Mouse (Mus musculus): ENCODE results near the gene Ccdc71.

Gene Ccdc71

GRCm38 (mm10) chr9:108460319-108461178 is at the start of gene Ccdc71:
TSS of gene Ccdc71 (plus strand) at chr9:108460527.
- peak; percentile 90 to 94 for DNase-seq

- DNase-seq, result no peak
These were observed 48.9 kb upstream of the Ccdc71 start for GRCm38 (mm10) chr9:108411381-108411942.

- peak; percentile 19 to 31 for DNase-seq
These were observed 48.1 kb upstream of the Ccdc71 start for GRCm38 (mm10) chr9:108412221-108412620.

DNA sequence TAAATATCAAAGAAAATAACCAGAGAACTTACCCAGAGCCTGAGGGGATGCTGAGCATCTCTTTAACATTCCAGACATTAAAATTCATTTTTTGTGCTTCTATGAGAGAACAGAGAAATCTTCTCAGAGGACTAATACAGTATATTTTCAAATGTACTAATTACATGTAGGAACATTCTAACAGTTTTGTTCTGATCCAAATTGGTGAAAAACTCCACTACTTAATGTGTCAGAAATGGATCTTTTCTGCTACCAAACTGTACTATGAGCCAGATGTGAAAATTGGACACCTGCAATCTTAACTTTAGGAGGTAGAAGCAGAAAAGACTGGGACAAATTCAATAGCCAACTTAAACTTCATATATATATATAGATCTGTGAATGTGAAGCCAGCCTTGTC is 31.9 kb upstream of the Ccdc71 start, which contains the start of gene Ccdc36:
TSS of gene Ccdc36 (minus strand) at position 101 of the 400 bp plus-strand sequence.
- no peak for DNase-seq

DNA sequence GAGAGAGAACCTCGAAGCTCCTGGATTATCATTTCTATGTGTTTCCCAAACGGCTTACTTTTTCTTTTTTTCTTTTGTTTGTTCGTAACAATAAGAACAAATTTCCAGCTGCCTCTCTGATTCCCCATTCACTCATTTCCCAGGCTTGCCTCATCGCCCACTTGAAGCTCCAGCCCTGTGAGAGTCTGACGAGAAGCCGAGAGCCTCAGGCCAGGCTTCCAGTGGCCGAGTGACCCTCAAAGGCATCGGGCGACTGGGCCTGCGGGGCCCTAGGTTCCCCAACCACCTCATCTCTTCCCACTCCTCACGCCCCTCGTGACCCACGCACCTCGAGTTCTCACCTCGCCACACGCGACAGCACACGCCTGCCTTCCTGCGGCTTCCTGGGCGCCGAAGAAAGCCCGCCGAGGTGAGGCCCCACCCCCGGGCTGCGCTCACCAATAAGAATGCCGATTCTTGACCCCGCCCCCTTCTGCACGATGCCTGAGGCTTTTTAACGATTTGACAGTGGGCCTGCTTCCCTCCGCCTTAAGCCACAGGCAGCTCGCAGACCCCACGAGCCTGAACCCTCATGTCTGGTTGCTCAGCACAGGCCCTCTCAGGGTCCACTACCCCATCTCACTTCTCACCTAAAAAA is 28.8 kb upstream of the Ccdc71 start:
- peak; percentile 55 to 65 for DNase-seq

DNA sequence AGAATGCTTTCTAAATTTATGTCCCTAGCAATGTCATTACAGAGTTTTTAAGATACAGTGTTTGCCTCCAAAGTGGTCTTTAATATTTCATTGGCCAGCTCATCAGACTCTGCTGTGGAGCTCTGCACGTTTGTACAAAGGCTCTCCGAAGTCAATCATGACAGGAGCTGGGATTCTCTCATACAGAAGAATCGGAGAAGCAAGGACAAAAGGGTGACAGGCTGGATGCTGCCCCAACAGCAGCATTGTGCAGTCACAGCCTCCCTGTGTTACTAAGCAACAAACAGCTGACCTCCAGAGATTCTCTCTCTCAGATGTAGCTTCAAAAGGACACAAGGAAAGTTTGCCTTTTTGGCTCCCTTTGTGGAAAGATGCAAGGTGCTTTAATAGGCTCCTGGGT is 24.1 kb upstream of the Ccdc71 start, which contains the start of gene BC048562:
TSS of gene BC048562 (plus strand) at position 301 of the 400 bp plus-strand sequence.
- DNase-seq, result no peak

DNA sequence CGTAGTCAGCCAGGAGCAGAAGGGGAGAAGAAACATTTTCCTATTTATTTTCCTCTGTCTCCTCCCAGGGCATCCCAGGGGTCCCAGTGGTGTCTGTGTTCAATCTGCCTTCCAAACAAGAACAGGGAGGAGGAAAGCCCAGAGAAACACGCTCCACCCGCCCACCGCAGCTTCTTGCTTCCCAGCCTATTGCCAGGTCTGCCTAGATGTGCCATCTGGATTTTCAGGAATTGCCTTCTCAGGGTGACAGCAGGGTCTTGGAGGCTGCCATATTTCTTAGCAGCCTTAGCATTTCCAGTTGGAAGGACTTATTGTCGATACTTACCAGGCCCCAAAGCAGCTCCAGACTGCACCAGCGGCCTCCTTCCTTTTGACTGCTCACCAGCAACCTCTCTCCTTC is 21.2 kb upstream of the Ccdc71 start:
- no peak for DNase-seq

DNA sequence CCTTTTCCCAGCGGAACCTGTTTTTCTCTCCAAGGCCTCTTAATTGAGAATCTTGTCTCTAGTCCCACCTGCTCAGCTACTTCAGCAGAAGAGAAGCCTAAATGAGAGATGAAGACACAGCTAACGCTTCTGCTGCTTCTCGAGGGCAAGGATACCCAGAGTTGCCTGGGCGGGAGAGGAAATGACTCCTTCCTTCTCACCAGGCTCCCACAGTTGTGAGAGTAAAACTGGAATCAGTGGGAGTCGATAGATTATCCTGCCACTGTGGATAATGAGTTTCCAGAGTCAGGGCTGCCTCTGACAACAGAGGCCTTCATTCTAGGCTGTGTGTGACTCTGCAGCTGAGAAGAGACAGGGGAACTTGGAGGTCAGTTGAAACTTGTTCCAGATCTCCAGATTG is 19.8 kb upstream of the Ccdc71 start:
- no peak for DNase-seq

GRCm38 (mm10) chr9:108441236-108441919 is 18.9 kb upstream of the Ccdc71 start:
- DNase-seq, result no peak

GRCm38 (mm10) chr9:108445125-108445524 is 15.2 kb upstream of the Ccdc71 start:
- no peak for DNase-seq

DNA sequence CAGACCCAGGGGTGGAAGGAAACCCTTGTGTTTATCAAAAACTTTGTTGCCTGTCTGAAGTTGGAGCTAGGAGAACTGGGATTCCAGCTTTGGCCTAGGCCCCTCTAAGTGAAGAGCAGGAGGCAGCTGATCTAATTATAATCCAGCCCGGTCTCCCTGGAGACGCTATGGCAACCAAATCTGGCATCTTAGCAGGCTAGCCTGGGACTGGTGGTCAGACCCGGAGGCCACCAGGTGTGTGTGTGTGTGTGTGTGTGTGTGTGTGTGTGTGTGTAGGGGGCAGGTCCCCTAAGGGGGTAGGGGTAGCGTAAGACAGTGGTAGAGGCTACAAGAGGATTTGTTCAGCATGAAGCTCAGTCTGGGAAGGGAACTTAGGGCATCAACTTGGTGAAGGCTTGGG is 10.5 kb upstream of the Ccdc71 start:
- peak; percentile 60 to 68 for DNase-seq

DNA sequence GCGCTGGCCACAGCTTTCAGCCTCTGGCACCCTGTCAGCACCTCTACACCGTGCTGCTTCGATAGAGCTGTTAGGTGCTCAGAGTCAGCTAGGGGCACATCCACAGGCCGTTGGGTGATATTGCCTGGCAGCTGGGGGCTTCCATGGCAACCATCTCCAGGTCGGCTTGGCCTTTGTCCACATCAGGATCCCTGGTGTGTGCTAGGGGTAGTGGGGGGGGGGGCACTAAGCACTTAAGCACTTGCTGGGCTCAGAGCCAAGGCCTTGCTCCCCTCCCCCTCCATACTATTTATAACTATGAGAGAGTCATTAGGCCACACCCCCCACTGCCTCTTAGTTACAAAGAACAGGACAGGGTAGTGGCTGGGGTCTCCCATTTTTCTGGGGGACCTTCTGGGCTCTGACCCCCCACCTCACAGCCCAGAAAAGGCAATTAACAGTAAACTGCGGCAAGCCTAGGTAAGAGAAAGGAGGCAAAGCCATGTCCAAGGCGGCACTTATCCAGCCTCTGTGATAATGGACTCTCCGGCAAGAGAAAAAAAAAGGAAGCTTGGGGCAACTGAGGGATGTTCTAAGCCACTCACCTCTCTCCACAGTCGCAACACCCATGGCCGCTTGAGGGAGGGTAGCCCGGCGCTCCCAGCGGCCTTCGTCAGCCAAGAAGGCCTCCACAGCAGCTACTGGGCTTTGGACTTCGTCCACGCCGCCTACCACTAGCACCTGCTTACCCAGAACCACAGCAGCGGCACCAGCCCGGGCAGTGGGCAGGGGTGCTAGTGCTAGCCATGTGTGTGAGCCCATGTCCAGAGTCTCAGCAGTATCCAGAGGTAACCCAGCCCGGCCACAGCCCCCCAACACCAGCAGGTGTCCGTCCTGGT is 9.8 kb upstream of the Ccdc71 start:
- DNase-seq, result peak; percentile 63 to 74

- no peak for DNase-seq
These were observed 9.2 kb upstream of the Ccdc71 start for GRCm38 (mm10) chr9:108451170-108451493.

GRCm38 (mm10) chr9:108451519-108452160 is 8.7 kb upstream of the Ccdc71 start:
- DNase-seq, result no peak

DNA sequence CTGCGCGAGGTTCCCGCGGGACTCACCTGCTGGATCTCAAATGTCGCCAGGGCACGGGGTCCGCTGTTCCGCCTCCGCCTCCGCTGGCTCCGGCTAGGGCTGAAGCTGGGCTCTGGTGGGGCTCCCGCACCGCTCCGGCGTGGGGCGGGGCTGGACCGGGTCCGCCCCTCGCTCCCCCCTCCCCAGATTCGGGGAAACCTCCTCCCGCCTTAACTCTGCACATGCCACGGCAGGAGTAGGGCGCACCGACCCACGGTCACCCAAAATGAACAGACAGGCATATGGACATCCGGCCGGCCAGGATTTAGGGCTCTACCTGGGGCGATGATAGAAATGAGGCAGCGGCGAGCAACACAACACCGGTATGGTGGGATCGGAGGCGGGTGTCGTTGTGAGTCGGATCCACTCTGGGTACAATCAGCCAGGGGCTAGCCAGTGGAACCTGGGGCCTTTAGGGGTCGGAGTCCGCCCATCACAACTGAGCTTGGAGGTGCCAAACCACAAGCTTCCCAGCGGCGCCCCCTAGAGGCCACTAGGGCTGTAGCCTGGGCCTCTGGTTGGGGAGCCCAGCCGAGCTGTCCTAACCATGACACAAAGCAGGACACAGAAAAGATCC is 7.9 kb upstream of the Ccdc71 start:
- peak; percentile 95 to 96 for DNase-seq

GRCm38 (mm10) chr9:108452911-108453310 is 7.4 kb upstream of the Ccdc71 start:
- DNase-seq, result no peak

DNA sequence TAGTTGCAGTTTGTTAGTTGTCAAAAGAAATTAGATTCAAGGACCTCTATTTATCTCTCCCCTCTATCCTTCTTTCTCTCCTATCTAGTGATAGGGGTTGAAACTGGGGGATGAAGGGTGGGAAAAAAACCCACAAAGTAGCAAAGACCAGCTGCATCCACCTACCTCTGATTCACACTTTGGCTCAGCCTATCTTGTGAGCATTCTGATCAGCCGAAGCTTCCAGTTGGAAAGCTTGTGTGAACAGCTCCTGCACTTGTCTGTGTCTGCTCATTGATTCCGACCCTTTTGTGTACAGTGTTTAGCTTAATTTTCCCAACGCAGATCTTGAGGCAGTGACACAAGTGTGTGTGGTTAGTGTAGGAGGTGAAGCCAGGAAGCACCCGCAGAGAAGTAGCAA is 6.9 kb upstream of the Ccdc71 start:
- DNase-seq, result no peak

GRCm38 (mm10) chr9:108454429-108454828 is 5.9 kb upstream of the Ccdc71 start:
- no peak for DNase-seq

DNA sequence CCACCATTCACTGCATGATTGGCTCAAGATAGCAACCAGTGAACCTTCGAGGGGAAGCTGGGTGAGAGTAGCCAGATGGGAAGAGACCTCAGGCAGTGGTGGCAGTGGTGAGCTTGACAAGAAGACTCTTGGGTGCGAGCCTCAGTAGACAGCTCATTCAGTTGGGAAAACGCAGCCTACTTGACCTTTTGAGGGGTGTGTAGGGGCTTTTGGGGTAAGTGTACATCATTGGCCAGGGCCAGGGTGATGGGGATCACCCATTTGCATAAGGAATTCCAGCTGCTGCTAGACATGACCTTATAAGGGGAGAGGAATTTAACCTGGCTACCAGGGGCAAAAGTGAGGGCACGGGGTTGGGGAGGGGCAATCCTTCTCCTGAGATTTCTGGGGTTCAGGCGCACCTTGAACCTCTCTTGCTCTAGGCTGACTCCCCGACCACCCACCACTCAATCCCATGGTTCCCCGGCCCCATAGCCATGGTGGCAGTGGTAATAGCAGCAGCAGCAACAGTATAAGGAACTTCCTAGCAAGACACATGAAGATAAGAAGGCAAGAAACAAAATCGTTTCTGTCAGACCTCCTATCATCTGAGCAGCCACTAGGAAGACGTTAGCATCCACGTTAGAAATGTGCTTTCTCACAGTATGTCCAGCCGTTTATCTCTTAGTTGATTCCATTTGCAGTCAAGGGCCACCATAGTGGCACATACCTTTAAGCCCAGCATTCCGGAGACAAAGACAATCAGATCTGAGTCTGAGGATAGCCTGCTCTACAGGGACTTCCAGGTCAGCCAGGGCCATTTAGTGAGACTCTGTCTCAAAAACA is 4.4 kb upstream of the Ccdc71 start:
- no peak for DNase-seq

GRCm38 (mm10) chr9:108456953-108457352 is 3.4 kb upstream of the Ccdc71 start:
- no peak for DNase-seq

All from kidney, postnatal 4 days (tissue).